Mouse (Mus musculus): ENCODE results near the gene Utp4. TPM values are rescaled to one million over a fixed set of nuclear protein-coding genes. Genes with fewer than 3 reads are reported as not detected.
"Not testable (repeated sequence)": the region's sequence is repeated elsewhere in the genome, so short reads cannot be mapped to it uniquely, and the experiment has no call there.

The Utp4 gene
- polyA plus RNA-seq, 2 experiments: 27.3 to 35.1 TPM

GRCm38 (mm10) chr8:106872454-106873034, 20.9 kb upstream of the Utp4 start:
- DNase-seq (ENCODE audit: low read depth in 3 of 3, low spot score in 3 of 3) (no peak), ATAC-seq (ENCODE audit: insufficient read depth) (no peak)
- no peaks in the 10 kb centered on the region for H3K36me3 ChIP-seq (replicated peaks; ENCODE audit: control insufficient read depth, insufficient read depth, low read depth)
- no peak overlapping the region for H3K4me3 ChIP-seq (ENCODE audit: insufficient read depth in 1 of 2, low read depth in 2 of 2, low read length in 2 of 2)
- H3K4me2 ChIP-seq (ENCODE audit: low read depth): no peak overlapping the region
- TF ChIP-seq CTCF (IDR thresholded peaks at IDR 0.05; ENCODE audit: low read depth): no peak
- no peak for TF ChIP-seq EP300 (IDR thresholded peaks at IDR 0.05; ENCODE audit: low read depth)
- H3K27me3 ChIP-seq (ENCODE audit: control insufficient read depth, insufficient read depth, low read length): peaks cover 49% of the 10 kb centered on the region
- H3K4me1 ChIP-seq (replicated peaks; ENCODE audit: control insufficient read depth in 2 of 2, insufficient read depth in 2 of 2, low read length in 1 of 2): no peaks in the 10 kb centered on the region
- WGBS (ENCODE audit: insufficient replicate concordance): 20% methylated on average over 8 of the region's 8 CpGs
- H3K9ac ChIP-seq (replicated peaks): no peak overlapping the region
- no peak overlapping the region for H3K27ac ChIP-seq
- no peaks in the 10 kb centered on the region for H3K9me3 ChIP-seq (ENCODE audit: control insufficient read depth, low read length)

GRCm38 (mm10) chr8:106880121-106880707, 13.2 kb upstream of the Utp4 start:
- no peak overlapping the region for H3K4me3 ChIP-seq (ENCODE audit: insufficient read depth in 1 of 2, low read depth in 2 of 2, low read length in 2 of 2)
- H3K27me3 ChIP-seq (ENCODE audit: control insufficient read depth, insufficient read depth, low read length): no peaks in the 10 kb centered on the region
- H3K9ac ChIP-seq (replicated peaks): no peak overlapping the region
- H3K27ac ChIP-seq: no peak overlapping the region
- H3K9me3 ChIP-seq (ENCODE audit: control insufficient read depth, low read length): no peaks in the 10 kb centered on the region
- peaks cover 15% of the 10 kb centered on the region for H3K36me3 ChIP-seq (replicated peaks; ENCODE audit: control insufficient read depth, insufficient read depth, low read depth)
- TF ChIP-seq EP300 (IDR thresholded peaks at IDR 0.05; ENCODE audit: low read depth) (no peak), CTCF (IDR thresholded peaks at IDR 0.05; ENCODE audit: low read depth) (no peak)
- DNase-seq (ENCODE audit: low read depth in 3 of 3, low spot score in 3 of 3): no peak
- H3K4me2 ChIP-seq (ENCODE audit: low read depth): no peak overlapping the region
- 80% methylated on average over 8 of the region's 8 CpGs for WGBS (ENCODE audit: insufficient replicate concordance)
- no peak for ATAC-seq (ENCODE audit: insufficient read depth)
- no peaks in the 10 kb centered on the region for H3K4me1 ChIP-seq (replicated peaks; ENCODE audit: control insufficient read depth in 2 of 2, insufficient read depth in 2 of 2, low read length in 1 of 2)

- H3K9ac ChIP-seq (replicated peaks); H3K4me3 ChIP-seq (ENCODE audit: insufficient read depth in 1 of 2, low read depth in 2 of 2, low read length in 2 of 2); H3K27me3 ChIP-seq (ENCODE audit: control insufficient read depth, insufficient read depth, low read length); H3K27ac ChIP-seq; DNase-seq (ENCODE audit: low read depth in 3 of 3, low spot score in 3 of 3); H3K4me1 ChIP-seq (replicated peaks; ENCODE audit: control insufficient read depth in 2 of 2, insufficient read depth in 2 of 2, low read length in 1 of 2); H3K4me2 ChIP-seq (ENCODE audit: low read depth); H3K9me3 ChIP-seq (ENCODE audit: control insufficient read depth, low read length); ATAC-seq (ENCODE audit: insufficient read depth): not testable (repeated sequence)
- H3K36me3 ChIP-seq (replicated peaks; ENCODE audit: control insufficient read depth, insufficient read depth, low read depth): peaks cover 32% of the 10 kb centered on the region
- WGBS (ENCODE audit: insufficient replicate concordance): 87% methylated on average over 11 of the region's 11 CpGs
These were observed 9.3 kb upstream of the Utp4 start for GRCm38 (mm10) chr8:106884094-106884493.

GRCm38 (mm10) chr8:106884826-106885400, 8.5 kb upstream of the Utp4 start:
- not testable (repeated sequence) for ATAC-seq (ENCODE audit: insufficient read depth); H3K4me2 ChIP-seq (ENCODE audit: low read depth); H3K4me3 ChIP-seq (ENCODE audit: insufficient read depth in 1 of 2, low read depth in 2 of 2, low read length in 2 of 2); H3K4me1 ChIP-seq (replicated peaks; ENCODE audit: control insufficient read depth in 2 of 2, insufficient read depth in 2 of 2, low read length in 1 of 2); H3K27me3 ChIP-seq (ENCODE audit: control insufficient read depth, insufficient read depth, low read length); H3K9me3 ChIP-seq (ENCODE audit: control insufficient read depth, low read length); H3K27ac ChIP-seq; H3K9ac ChIP-seq (replicated peaks); DNase-seq (ENCODE audit: low read depth in 3 of 3, low spot score in 3 of 3)
- peaks cover 32% of the 10 kb centered on the region for H3K36me3 ChIP-seq (replicated peaks; ENCODE audit: control insufficient read depth, insufficient read depth, low read depth)
- WGBS (ENCODE audit: insufficient replicate concordance): 70% methylated on average over 4 of the region's 4 CpGs

- ATAC-seq (ENCODE audit: insufficient read depth) (0 out of 2 replicates have a peak, but pooled peaks have one; percentile 41), DNase-seq (ENCODE audit: low read depth in 3 of 3, low spot score in 3 of 3) (peak; percentile 52 to 64 (median 59))
- no peaks in the 10 kb centered on the region for H3K9me3 ChIP-seq (ENCODE audit: control insufficient read depth, low read length)
- WGBS (ENCODE audit: insufficient replicate concordance): 39% methylated on average over 5 of the region's 5 CpGs
- no peak overlapping the region for H3K4me3 ChIP-seq (ENCODE audit: insufficient read depth in 1 of 2, low read depth in 2 of 2, low read length in 2 of 2)
- peaks cover 22% of the 10 kb centered on the region for H3K36me3 ChIP-seq (replicated peaks; ENCODE audit: control insufficient read depth, insufficient read depth, low read depth)
- no peak overlapping the region for H3K4me2 ChIP-seq (ENCODE audit: low read depth)
- no peaks in the 10 kb centered on the region for H3K27me3 ChIP-seq (ENCODE audit: control insufficient read depth, insufficient read depth, low read length)
- peaks cover 3 to 5% of the 10 kb centered on the region in 2 experiments for H3K4me1 ChIP-seq (replicated peaks; ENCODE audit: control insufficient read depth in 2 of 2, insufficient read depth in 2 of 2, low read length in 1 of 2)
- TF ChIP-seq EP300 (IDR thresholded peaks at IDR 0.05; ENCODE audit: low read depth) (no peak), CTCF (IDR thresholded peaks at IDR 0.05; ENCODE audit: low read depth) (peak; percentile 77)
- H3K9ac ChIP-seq (replicated peaks): no peak overlapping the region
- no peak overlapping the region for H3K27ac ChIP-seq
These were observed 5.9 kb upstream of the Utp4 start for GRCm38 (mm10) chr8:106887336-106888189.
